Mouse (Mus musculus): ENCODE results near the gene Dgcr8. TPM values are rescaled to one million over a fixed set of nuclear protein-coding genes. Genes with fewer than 3 reads are reported as not detected.

The Dgcr8 gene
- polyA plus RNA-seq, 2 experiments from 2014 or later, result 22.0 to 24.5 TPM

DNA sequence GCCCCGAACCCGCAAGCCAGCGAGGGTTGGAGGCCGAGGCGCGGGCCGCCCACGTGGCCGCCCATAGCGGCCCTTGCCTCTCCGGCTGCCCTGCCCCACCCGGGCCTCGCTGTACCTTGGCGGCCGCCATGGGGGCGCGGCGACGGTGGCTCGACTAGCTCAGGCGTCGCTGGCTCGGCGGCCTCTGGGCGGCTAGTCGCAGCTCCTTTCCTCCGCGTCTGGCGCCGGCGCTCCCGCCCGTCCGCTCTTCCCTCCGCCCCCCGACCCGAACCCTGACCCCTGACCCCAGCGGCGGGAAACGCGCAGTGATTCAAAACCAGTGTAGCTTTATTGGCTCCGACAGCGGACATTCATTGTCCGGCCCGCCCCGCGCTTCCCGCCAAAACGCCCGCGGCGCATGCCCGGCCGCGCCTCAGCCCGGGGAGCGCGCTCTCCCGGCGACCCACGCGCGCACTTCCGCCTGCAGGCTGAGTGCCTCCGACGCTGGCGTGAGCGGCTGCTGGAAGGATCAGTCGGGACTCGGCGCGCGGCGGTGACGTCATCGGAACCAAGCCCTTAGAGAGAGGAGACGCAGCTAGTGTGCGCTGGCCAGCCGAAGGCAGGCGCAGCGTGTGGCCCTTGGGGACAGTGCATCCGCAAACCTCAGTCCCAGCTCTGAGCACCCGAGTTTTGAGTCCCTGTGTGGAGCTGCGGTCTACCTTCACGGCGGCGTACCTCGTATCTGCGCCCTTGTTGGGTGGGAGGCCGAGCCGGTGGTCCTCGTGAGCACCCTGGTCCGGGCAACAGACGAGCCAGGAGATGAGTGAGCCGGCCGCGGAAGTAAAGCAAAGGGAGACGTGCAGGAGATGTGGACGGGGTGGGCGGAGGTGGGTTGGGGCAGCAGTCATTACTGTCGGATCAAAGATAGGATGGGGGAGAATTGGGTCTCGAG, 40.3 kb downstream of the Dgcr8 start, which contains the start of the genes Trmt2a and Ranbp1:
Gene Trmt2a, plus strand, starts transcription at position 247 of the 931 bp plus-strand sequence.
Gene Ranbp1, minus strand, starts transcription at position 300 of the 931 bp plus-strand sequence.
- peak; percentile 92 for ATAC-seq

DNA sequence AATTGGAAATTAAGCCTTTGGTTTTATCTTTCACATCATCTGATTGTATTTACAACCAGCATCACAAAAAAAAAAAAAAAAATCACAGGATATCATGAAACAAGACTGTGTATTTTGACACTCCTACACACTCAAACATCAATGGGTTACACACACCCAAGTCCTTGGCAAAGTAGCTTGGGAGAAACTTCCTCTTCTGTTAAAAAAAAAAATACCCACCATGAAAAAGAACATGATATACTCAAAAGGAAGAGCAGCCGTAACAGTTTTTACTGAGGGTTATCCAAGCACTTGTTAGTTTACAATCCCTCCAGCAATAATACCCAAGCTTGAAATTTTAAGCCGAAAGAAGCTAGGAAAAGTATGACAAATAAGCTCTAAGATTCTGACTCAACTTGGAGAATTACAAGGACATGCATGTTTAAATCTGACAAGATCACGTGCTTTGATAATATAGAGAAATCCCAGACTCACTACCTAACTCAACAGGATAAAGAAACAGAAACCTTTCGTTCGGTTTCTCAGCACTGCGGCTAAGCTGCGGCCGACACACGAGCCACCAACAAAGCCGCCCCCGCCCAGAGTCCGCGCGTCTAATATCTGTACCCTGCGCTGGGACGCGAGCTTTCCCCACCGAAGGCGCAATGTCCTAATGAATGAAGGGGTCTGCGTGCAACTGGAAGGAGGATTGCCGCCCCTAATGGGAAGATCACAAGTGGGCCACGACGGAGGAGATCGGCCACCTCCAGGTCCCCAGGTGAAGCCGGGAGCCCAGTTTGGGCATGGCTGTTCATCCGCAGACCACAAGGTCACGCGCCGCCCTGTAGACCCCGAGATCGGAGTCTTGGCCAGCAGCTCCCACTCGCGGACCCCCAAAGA, 41.3 kb downstream of the Dgcr8 start:
- ATAC-seq, result no peak

DNA sequence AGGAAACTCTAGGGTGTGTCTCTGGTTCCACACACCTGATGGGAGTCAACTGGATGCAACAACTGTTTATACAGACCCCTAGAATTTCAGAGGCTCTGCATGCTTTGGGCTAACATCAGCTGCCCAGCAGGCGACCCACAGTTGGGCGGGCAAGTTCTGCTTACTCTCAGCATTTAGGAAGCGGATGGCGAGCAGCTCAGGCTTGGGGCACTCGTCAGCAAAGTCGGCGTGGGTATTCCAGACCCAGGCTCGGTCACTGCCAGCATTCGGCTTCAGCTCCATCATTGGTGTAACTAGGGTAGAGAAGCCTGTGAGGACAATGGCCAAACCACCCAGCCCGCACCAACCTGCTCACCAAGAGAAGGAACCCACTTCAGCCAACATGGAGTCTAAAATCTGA, 47.5 kb downstream of the Dgcr8 start:
- ATAC-seq, result no peak

DNA sequence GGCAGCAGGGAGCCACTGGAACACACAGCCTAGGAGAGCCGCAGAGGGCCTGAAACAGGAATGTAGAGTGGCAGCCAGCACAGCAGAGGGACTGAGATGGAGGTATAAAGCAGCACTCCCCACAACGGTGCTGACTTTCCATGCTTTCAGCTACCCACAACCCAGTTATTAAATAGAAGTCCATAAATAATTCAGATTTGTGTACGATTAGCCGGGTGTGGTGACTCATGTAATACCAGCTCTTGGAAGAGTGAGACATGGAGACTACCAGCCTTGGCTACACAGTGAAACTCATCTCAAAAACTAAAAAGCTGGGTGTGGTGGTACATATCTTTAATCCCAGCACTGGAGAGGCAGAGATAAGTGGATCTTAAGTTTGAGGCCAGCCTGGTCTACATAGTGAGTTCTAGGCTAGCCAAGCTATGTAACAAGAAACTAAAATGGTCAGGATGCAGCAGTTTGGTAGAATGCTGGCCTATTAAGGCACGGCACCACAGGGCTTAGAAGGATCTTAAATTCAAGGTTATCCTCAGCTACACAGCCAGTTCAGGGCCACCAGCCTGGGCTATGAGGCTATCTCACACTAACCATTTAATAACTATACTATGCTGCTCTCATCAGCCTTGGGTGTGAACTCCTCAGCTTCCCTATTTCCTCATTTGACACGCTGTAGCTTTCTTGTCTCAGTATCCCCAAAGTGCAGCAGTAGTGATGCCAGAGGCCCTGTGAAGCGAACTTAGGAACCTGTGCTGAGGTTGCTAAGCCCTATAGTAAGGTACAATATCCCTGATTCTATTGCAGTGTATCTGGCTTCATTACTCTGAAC, 52.2 kb downstream of the Dgcr8 start:
- ATAC-seq, result no peak

DNA sequence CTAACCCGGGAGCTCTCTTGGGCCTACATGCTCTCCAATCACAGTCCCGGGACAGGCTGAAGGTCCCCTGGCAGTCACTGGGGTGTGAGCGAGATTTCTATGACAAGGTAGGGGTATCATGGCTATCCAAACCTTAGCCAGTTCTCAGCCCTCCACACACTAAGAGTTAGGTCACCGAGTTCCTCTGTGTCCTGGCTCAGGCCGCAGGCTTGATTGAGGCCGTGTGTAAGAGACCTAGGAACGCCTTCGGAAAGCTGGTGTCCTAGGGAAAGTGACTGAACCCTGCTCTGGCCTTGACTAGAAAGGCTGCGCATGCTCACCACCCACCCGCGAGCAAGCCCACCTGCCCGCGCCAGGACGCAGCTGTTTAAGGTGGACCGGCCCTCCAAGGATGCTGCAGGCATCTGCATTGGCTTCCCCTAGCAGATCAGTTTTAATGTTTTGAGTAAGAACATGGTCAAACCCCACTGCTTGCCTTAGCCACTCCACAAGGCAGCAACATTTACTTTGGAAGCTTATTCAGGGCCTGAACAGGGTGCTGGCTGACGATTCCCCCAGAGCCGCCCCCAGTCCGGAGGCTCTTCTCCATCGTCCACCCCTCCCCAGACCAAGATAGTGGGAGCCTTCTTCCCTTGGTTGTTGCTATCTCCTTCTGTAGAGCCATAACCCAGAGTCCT, 53.5 kb downstream of the Dgcr8 start:
- ATAC-seq, result peak; percentile 23

DNA sequence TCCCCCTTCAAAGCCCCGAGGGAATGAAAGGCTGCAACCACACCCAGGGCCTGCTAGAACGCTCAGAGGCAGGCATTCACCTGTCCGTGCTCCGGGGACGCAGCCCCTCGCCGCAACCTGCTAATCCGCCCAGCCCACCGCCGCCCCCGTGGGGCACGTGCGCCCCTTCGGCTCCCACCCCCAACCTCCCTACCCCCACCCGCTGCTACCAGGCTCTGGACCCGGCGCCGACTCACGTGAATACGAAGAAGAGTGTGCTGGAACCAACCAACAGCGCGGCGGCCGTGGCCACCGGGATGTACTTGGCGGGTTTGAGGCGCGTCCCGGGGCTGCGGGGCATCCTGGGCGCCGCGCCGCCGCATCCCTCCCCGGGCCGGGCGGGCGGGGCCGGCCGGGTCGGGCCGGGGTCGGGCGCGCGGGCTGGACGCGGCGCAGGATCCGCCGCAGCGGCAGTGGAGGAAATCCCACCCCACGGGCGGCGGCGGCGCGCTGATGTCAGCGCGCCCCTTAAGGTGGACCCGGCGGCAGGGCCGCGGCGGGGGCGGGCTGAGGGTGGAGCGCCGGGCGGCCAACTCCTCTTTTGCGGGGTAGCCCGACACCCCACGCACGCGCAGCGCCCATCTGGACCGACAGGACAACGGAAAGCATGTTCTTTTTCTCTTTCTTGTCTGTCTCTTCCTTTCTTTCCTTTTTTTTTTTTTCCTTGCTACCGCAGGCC, 54.2 kb downstream of the Dgcr8 start, which contains the start of gene Zdhhc8:
Gene Zdhhc8, minus strand, starts transcription at position 466 of the 718 bp plus-strand sequence.
- ATAC-seq, result peak; percentile 59

DNA sequence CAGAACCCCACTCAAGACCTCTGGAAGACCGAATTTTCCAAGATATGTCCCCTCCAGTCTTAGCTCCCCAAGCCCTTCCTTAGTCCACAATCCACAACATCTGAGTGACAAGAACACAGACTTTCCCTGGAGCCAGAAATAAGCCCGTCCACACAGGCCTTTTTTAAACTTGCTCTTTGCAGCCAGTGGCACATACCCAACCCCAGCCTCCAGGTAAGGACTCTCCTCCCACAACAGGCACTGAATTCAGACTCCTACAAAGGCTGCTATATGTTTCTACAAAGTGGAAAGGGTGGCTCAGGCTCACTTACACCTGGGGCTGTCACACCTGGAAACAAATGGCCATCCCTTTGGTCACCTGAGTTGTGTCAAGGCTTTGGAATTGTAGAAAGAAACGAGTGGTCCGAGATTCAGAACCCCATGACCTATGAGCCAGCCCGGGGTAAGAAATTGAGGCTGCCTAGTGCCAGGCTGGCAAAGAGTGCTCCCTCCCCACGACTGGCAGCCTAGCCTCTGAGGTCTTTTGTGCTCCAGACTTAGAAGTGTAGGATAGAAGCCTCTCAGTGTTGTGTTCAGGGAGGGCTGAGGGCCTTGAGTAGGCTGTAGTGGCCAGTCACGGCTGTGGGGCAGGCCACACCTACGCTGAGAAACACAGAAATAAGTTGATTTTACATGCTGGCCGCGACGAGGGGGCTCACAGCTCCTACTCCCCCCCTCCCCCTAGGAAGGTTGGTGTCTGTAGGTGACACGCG, 55.0 kb downstream of the Dgcr8 start:
- no peak for ATAC-seq

DNA sequence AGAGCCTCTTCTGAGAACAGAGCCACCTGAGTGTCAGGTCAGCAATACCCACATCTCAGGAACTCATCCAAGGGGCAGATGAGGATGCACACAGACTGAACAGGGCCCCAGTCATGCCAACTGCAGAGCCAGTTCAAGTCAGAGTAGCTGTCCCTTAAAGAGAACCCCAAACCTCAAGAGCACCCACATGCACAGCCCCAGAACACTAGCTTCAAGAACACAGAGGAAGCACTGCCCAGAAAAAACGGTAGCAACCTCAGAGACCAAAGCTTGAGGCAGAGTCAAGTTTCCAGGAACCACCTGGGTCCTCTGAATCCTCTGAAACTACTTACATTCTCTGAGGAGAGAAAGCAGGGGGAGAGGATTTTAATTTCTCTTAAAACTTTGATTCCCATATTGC, 55.6 kb downstream of the Dgcr8 start:
- ATAC-seq, result no peak

DNA sequence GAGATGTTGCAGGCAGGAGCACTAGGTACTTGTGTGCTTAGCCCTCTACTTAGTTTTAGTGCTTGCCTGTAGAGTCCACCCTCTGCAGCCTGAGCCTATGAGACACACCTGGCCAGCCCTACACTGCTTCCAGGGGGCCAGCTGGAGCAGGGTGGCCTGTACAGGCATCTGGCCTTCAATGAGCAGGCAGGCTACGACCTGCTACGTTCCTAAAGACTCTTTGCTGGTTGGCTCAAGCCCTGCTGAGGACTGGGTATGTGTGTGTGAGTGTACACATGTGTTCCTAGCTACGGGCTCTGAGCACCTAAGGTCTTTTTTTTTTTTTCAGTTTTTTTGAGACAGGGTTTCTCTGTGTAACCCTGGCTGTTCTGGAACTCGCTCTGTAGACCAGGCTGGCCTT, 57.6 kb downstream of the Dgcr8 start:
- no peak for ATAC-seq

DNA sequence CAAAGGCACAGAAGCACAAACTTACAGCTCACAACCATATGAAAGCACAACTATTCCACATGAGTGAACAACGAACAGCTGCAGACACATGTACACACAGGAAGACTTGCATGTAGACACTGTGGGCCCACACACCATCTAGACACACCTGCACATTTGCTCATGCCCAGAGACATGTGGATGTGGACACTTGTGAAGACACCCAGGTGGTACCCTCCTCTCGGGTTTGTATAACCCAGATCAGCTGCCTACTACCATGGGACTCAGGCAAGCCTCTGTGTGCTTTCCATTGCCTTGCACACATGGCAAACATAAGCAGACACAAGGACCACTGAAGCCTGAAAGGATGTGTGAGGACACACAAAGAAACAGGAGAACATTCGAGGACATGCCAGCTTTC, 58.0 kb downstream of the Dgcr8 start:
- ATAC-seq, result no peak

DNA sequence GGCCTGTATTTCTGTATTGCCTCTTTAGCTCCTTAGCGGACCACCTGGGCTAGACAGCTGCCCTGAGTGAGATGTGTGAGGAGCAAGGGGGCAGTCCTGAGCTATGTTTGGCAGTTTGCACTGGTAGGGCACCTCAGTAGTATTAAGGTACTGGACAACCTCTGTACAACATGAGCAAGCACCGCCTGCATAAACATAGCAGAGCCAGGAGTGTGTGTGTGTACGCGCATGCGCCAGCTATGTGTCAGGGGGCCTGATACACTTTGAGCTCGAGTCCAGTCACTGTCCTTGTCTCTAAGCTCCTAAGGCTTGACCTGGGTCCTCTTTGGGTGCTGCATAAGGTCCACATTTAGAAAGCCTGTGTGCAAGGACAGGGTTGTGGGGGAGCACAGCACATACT, 58.4 kb downstream of the Dgcr8 start:
- no peak for ATAC-seq

DNA sequence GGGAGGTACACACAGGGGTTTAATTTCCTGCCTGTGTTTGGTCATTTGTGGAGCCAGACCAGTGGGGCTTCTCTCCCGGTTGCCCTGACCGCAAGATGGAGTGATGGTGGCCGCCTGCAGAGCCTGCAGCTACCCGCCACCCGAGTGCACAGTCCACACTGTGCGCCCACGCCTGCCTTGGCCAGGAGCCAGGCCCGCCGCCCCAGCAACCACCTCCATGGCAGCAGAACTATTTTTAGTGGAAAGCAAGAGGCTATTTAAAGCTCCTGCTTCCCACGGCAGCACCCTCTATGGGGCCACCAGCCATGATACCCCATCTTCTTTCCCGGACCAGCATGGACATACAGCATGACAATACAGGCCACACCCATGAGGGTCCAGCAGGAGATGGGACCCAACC, 59.4 kb downstream of the Dgcr8 start:
- ATAC-seq, result no peak

DNA sequence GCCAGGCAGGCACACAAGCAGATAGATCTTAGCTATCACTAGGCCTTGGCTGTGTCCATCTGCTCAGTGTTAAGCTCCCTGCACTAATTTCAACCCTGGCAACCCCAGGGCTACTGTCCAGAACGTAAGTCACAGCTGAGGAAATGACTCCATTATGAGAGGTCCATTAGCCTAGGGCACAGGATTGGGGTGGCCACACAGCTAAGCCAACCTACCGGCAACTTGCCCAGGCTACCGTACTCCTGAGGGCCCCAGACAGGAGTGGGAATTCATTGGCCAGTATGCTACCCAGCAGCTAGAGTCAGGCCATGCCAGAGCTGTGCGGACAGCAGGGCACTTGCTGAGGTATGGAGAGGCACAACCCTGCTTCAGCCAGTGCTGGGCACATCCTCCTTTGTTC, 60.2 kb downstream of the Dgcr8 start:
- no peak for ATAC-seq

DNA sequence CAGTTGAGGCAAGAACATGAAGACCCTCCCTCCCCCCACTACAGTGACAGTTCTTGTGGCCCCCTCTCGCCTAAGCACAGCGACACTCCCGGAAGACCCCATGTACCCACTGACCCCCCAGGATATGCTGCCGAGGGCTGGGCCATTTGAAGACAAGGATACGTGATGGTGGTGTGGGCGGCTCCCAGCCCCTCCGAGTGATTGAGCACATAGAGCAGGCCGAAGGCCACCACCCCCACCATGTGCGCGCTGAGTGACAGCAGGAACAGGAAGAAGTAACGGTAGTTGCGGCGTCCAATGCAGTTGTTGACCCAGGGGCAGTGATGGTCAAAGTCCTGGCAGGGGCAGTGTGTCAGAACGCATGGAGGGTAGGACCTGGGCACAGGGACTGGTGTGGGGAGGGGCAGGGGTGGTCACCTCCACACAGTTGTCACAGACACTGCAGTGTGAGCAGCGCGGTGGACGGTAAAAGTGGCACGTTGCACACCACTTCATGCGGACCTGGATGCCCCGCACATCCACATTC, 61.1 kb downstream of the Dgcr8 start:
- no peak for ATAC-seq

DNA sequence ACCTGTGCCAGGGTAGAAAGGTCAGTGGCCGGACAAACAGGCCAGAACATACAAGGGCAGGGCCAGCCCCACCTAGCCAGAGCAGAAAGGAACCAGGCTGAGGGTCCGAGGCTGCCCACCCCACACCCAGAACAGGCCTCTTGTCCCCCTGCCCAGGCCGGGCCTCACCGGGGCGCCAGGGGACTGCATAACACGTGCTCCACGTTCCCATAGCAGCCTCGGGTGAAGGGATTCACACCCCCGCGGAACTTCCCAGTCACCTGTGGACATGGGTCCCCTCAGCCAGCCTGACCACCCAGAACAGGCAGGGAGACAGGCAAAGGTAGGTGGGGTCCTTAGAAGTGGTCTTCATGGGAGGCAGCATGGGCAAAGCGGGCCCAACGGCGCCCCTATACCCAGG, 61.9 kb downstream of the Dgcr8 start:
- ATAC-seq, result no peak

DNA sequence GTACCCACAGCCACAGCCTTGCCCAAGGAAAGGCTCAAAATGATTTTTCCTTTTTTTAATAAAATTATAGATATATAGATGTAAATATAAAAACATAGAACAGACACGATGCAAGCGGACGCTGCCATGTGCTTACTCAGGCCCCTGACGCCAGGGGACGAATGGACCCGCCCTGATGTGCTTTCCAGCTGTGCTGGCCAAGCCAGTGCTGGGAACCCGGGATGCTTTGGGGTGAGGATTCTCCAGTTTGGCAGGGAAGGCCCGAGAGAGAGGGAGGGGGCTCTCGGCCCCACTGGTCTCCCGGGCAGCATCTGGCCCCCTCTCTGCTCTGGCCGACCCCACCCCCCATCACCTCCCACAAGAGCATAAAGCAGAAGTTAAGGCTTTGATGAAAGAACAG, 66.9 kb downstream of the Dgcr8 start:
- ATAC-seq, result no peak

DNA sequence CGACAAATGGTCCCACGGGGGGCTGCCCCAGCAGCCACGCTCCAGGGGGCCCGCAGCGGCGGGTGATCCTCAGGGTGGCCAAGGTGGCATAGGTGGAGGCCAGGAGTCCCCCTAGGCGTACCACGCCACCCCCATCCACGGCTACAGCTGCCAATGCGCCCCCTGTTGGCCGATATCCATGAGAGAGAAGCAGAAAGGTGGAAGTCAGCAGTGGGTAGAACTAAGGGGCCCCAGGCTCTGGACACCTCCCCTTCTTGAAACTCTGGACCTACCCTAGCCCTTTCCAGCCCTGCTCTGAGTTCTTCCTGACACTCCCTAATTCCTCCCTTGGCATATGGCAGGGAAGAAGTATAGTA, 67.5 kb downstream of the Dgcr8 start:
- no peak for ATAC-seq

DNA sequence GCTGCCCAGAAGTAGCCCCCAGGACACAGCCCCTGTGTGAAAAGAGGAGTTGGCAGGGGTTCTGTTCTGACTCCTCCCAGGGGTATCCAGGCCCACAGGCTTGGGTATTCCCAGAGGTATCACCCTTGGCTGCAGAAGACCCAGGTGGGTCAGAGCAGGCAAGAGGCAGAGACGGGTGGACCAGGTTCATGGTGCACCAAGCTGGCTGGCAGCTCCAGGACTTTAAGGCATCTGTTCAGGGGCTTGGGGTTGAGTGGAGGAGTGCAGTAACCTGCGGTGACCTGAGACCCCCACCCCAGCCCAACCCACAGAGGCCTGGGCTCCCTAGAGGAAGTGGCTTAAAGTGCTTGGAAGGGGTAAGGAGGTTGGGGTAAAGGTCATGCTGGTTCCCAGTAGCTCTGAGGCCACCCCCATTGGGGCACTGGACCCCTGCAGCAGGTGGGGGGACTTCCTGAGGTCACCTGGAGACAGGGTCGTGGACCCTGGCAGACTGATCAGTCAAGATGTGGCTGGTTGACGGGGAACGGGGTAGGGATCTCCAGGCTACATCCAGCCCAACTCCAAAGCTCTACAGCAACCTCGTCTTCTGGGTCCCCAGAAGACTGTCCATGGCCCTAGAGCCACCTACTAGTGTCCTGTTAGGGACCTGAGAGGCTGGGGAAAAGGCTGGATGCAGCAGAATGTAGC, 68.0 kb downstream of the Dgcr8 start:
- no peak for ATAC-seq

DNA sequence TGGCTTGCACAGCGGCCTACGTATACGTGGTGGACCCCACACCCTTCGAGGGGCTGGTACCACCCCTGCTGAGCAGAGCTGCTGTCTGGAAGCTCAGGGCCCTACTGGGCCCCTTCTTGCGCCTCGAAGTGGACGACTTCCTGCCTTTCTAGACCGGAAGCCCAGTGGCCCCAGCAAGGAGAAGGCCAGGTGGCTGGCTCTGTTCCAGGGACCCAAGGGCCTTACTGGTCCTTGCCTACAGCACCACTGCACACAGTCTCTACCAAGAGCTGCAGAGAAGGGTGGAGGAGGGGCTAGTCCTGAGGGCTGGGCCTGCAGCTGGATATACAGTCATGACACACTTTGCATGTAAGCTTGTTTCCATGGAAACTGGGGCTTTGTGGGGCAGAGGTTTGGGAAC, 69.0 kb downstream of the Dgcr8 start:
- ATAC-seq, result no peak

DNA sequence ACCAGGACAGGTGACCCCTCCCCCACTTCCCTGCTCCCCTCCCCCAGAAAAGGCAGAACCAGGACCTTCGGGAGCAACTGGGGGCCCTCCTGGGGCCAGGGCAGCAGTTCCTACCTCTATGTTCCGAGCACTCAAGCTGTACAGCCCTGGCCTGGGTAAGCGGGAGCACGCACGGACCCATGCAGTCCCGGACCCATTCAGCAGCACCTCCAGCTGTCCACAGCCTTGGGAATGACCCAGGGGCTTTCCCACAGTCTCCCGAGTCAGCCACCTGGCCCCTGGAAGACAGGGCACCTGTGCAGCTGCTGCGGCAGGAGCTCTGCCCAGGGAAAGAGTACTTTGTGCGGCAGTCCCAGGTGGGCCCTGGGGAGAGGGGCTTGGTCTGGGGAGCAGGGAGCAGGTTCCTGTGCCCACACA, 70.5 kb downstream of the Dgcr8 start:
- no peak for ATAC-seq

All from activated CD4-positive, CD25-positive, alpha-beta regulatory T cell, adult 4 months (primary cell).